Mouse (Mus musculus) kidney, embryonic 15.5 days (tissue): ENCODE results near the gene Akr1b3. TPM values are rescaled to one million over a fixed set of nuclear protein-coding genes. Genes with fewer than 3 reads are reported as not detected.

ENCODE experiments used
- ATAC-seq: fragments of 200-750 bp; cut with Nextera tagmentation; replicated peaks from 2 replicates; pipeline ENCODE4 v1.8.0; 2017; ENCODE audit warnings: moderate TSS enrichment; ENCODE audit not compliant: low FRiP score
- H3K27ac ChIP-seq: fragments of 300-500 bp; sonication (generic); 2 replicates; pipeline ENCODE4 v1.5.1; 2015; ENCODE audit warnings: mild to moderate bottlenecking, inconsistent platforms
- H3K27me3 ChIP-seq: fragments of 300-500 bp; sonication (generic); 2 replicates; pipeline ENCODE4 v1.6.1; 2015; ENCODE audit warnings: inconsistent platforms
- H3K36me3 ChIP-seq: fragments of 300-500 bp; sonication (generic); 2 replicates; pipeline ENCODE4 v1.6.1; 2015; ENCODE audit warnings: inconsistent platforms
- H3K4me1 ChIP-seq: fragments of 300-500 bp; sonication (generic); 2 replicates; pipeline ENCODE4 v1.6.1; 2015; ENCODE audit warnings: inconsistent platforms
- H3K4me2 ChIP-seq: fragments of 300-500 bp; sonication (generic); 2 replicates; pipeline ENCODE4 v1.6.1; 2015; ENCODE audit warnings: moderate library complexity, mild to moderate bottlenecking, inconsistent platforms
- H3K4me3 ChIP-seq: fragments of 300-500 bp; sonication (generic); replicated peaks from 2 replicates; pipeline ENCODE4 v1.5.1; 2015; ENCODE audit warnings: mild to moderate bottlenecking, inconsistent platforms
- H3K9ac ChIP-seq: fragments of 300-500 bp; sonication (generic); 2 replicates; pipeline ENCODE4 v1.6.1; 2015; ENCODE audit warnings: mild to moderate bottlenecking, inconsistent platforms
- H3K9me3 ChIP-seq: fragments of 300-500 bp; sonication (generic); replicated peaks from 2 replicates; pipeline ENCODE4 v1.6.1; 2016; ENCODE audit warnings: inconsistent platforms
- WGBS: fragments of 180-500 bp; shearing (Covaris S2); methylation state at CpG from one replicate; pipeline ENCODE4 v1.1.7; 2015; ENCODE audit warnings: mixed read lengths; 5-methylcytosine and 5-hydroxymethylcytosine counted together
- polyA plus RNA-seq: library from polyadenylated mRNA; unstranded; fragments of >200 nt; fragmentation: Nextera tagmentation; extraction: Ambion mirVana; gene quantifications from 2 replicates; pipeline ENCODE4 v1.2.1, GENCODE M21; 2015

Gene Akr1b3
- polyA plus RNA-seq, 1 experiment from 2014 or later, result 184 TPM

DNA sequence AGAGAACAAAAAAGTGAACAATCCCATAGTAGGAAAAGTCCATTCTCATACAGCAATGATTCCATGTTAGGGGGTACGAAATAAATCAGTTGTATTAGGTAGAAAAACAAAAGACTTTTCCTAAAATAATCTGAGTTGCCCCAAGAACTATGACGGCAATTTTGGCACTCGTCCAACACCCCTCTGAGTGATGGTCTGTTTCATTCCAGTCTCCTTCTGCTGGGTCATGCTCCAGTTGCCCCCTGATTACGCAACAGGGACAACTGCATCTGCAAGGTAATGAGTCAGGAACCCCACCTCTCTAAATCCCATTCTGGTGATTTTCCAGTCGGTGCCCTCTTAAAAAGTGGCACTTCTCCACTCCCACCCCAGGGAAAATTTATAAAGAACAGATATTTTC, 894 bp upstream of the Akr1b3 start:
- Histone ChIP-seq H3K27me3 (no peaks in the 10 kb centered on the region), H3K4me2 (peak overlapping the region; percentile 89), H3K36me3 (no peaks in the 10 kb centered on the region), H3K4me1 (peaks cover 20% of the 10 kb centered on the region), H3K9me3 (0 out of 2 replicates have a peak, but pooled peaks cover 3% of the 10 kb centered on the region), H3K9ac (no peak overlapping the region), H3K27ac (no peak overlapping the region), H3K4me3 (peak overlapping the region; percentile 77)
- ATAC-seq, result no peak
- 50% methylated on average over 5 of the region's 5 CpGs for WGBS

DNA sequence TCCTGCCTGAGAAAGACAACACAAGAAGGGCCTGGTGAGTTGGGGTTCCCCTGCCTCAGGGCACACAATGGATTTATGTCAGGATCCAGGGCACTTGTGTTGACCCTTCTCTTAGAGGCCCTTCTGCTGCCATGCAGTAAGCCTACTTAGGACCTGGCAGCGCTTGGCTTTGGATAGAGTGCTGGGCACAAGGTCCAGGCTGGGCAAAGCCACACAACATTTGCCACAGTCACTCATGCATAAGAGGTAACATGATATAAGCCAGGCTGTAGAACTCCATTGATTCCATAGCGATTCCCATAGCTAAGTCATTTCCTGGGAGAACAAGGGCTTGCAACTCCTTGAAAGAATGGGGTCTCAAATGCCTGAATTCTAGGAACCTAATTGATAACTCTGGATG, 3.4 kb downstream of the Akr1b3 start:
- H3K36me3 ChIP-seq, result peaks cover 34% of the 10 kb centered on the region
- H3K9me3 ChIP-seq, result no peaks in the 10 kb centered on the region
- H3K9ac ChIP-seq, result no peak overlapping the region
- WGBS, result 68% methylated on average over 2 of the region's 2 CpGs
- no peak for ATAC-seq
- H3K27me3 ChIP-seq, result no peaks in the 10 kb centered on the region
- H3K4me1 ChIP-seq, result peaks cover 20% of the 10 kb centered on the region
- H3K4me2 ChIP-seq, result no peak overlapping the region
- H3K27ac ChIP-seq, result 0 out of 2 replicates have a peak overlapping the region, but pooled peaks have one; percentile 27
- no peak overlapping the region for H3K4me3 ChIP-seq

DNA sequence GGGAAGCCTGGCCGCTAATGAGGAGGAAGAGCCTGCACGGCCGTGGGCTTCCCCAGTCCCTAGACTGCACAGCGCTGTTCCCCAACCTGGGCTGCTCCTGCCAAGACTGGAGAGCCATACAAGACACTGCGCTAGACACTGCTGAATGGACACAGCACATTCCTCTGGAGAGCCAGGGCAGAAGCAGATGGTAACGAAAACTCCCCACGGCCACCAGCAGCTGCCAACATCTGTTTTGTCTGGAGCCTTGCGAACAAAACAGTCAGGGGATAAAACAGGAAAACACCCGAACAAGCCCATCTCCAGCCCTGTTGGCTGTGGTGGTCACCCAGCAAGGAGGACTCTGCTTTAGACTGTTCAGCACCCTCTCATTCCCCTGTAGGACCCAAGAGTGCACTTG, 3.9 kb downstream of the Akr1b3 start:
- H3K4me1 ChIP-seq, result peaks cover 20% of the 10 kb centered on the region
- H3K27ac ChIP-seq, result 0 out of 2 replicates have a peak overlapping the region, but pooled peaks have one; percentile 27
- H3K27me3 ChIP-seq, result no peaks in the 10 kb centered on the region
- H3K9ac ChIP-seq, result no peak overlapping the region
- H3K4me2 ChIP-seq, result no peak overlapping the region
- peaks cover 40% of the 10 kb centered on the region for H3K36me3 ChIP-seq
- ATAC-seq, result no peak
- H3K9me3 ChIP-seq, result no peaks in the 10 kb centered on the region
- H3K4me3 ChIP-seq, result no peak overlapping the region
- 84% methylated on average over 9 of the region's 9 CpGs for whole genome bisulfite sequencing

DNA sequence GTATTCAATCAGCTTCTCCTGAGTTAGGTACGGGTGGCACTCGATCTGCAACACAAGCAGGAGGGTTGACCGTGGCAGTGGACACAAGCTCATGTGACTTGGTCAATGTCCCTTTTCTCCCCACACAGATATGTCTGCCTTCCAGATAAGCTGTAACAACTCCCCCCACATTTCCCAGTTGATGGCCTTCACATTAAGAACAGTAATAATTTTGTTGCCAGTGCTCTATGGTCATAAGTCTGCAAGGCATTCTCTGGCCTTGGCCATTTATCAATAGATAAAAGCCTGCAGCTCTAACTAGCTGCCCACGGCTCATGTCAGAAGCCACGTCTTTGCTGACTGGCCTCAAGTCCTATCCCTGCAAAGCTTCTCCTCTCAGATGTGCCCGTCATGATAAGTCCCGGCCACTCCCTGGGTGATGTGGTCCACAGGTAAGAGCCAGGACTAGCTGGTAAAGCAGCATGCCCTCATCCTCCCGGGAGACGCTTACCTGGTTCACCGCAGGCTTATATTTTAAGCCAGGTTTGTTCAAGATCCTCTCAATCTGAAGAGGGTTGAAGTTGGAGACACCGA, 7.2 kb downstream of the Akr1b3 start:
- no peak for ATAC-seq
- 93% methylated on average over 11 of the region's 11 CpGs for WGBS
- peaks cover 5% of the 10 kb centered on the region; the same call in 1 of the 2 replicates for H3K4me1 ChIP-seq
- H3K9me3 ChIP-seq, result no peaks in the 10 kb centered on the region
- H3K36me3 ChIP-seq, result peaks cover 68% of the 10 kb centered on the region
- no peak overlapping the region for H3K27ac ChIP-seq
- no peaks in the 10 kb centered on the region for H3K27me3 ChIP-seq
- no peak overlapping the region for H3K4me2 ChIP-seq
- no peak overlapping the region for H3K4me3 ChIP-seq
- H3K9ac ChIP-seq, result no peak overlapping the region

DNA sequence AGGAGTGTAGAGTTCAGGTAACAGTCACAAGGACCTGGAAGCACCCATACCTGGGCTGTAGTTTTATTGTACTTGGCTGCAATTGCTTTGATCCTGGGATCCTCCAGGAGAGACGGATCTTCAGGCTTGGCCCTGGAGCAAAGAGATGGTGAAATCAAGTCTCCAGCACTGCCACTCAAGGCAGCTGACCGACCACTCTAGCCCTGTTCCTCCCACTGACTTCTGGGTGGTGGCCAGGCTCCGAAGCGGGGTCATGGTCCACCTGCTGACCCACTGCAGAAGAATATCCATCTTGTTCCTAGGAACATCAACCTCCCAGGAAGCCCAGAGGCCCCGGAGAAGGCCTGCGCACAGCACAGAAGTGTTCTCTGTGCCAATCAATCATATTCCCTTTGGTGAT, 7.8 kb downstream of the Akr1b3 start:
- Histone ChIP-seq H3K4me3 (no peak overlapping the region), H3K9ac (no peak overlapping the region), H3K4me2 (no peak overlapping the region), H3K27ac (no peak overlapping the region), H3K9me3 (no peaks in the 10 kb centered on the region), H3K27me3 (no peaks in the 10 kb centered on the region), H3K36me3 (peaks cover 74% of the 10 kb centered on the region), H3K4me1 (peaks cover 5% of the 10 kb centered on the region; the same call in 1 of the 2 replicates)
- no peak for ATAC-seq
- 86% methylated on average over 6 of the region's 6 CpGs for WGBS

DNA sequence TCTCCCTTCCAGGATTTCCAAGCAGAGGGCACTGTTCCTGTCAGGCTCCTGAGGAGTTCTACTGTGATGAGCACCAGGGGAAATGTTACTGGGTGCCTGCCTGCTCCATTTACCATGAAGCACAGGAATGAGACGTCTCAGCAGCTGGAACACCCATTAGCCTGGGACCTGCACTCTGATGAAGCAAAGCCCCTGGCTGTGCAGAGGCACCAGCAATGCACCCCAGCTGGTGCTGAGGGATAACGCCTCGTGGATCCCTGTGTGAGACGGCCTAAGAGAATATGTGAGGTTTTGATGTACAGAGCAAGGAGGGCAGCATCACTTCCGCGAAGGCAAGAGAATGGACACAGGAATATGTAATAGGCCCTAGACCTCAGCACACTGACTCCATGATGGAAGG, 10.5 kb downstream of the Akr1b3 start:
- H3K4me2 ChIP-seq, result no peak overlapping the region
- peaks cover 70% of the 10 kb centered on the region for H3K36me3 ChIP-seq
- no peak overlapping the region for H3K27ac ChIP-seq
- H3K4me1 ChIP-seq, result no peaks in the 10 kb centered on the region
- H3K9ac ChIP-seq, result no peak overlapping the region
- no peak overlapping the region for H3K4me3 ChIP-seq
- H3K9me3 ChIP-seq, result no peaks in the 10 kb centered on the region
- no peaks in the 10 kb centered on the region for H3K27me3 ChIP-seq
- WGBS, result 88% methylated on average over 6 of the region's 6 CpGs
- ATAC-seq, result no peak

DNA sequence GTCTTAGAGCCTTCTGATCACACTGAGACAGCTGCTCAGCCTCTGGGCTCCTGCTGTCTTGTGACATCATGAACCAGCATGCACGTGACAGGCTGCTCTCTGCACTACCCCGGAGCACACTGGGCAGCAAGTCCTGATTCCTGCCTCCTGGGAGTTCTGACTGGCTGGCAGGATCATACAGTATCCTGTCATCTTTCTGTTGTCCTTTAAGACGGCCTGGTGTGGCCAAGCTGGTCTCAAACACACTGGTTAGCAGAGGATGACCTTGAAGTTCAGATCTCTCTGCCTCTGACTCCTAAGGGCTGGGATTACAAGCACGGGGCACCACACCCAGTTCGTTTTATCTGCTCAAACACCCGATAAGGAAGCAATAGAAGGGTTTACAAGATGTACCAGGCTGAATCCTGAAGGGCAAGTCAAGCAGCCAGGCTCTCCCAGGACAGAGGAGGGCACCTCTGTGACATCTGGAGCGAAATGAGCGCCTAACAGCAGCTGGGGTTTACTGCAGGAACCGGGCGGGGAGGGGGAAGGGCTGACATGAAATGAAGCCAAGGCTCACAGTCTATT, 12.5 kb downstream of the Akr1b3 start:
- no peaks in the 10 kb centered on the region for H3K9me3 ChIP-seq
- 73% methylated on average over 10 of the region's 10 CpGs for WGBS
- peaks cover 50% of the 10 kb centered on the region for H3K36me3 ChIP-seq
- no peak for ATAC-seq
- no peak overlapping the region for H3K27ac ChIP-seq
- no peaks in the 10 kb centered on the region for H3K4me1 ChIP-seq
- H3K27me3 ChIP-seq, result no peaks in the 10 kb centered on the region
- H3K4me3 ChIP-seq, result no peak overlapping the region
- H3K4me2 ChIP-seq, result no peak overlapping the region
- H3K9ac ChIP-seq, result no peak overlapping the region

DNA sequence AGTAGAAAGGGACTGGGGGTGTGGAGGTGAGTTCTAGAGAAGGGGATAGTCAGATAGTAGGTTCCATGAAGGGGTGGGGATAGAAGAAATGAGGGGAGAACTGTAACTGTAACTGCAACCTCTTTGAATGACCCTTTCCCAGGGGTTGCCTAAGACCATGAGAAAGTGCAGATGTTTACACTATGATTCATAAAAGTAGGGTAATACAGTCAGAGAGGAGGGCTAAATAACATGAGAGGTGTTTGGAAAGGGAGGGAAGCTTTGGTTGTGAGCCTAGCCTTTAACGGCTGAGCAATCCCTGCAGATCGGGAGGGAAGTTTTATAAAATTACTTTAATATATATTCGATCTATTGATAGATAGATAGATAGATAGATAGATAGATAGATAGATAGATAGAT, 20.2 kb downstream of the Akr1b3 start:
- no peak for ATAC-seq
- H3K36me3 ChIP-seq, result no peaks in the 10 kb centered on the region
- no peaks in the 10 kb centered on the region for H3K27me3 ChIP-seq
- no peaks in the 10 kb centered on the region for H3K4me1 ChIP-seq
- no peak overlapping the region for H3K4me2 ChIP-seq
- H3K4me3 ChIP-seq, result no peak overlapping the region
- H3K27ac ChIP-seq, result no peak overlapping the region
- H3K9me3 ChIP-seq, result no peaks in the 10 kb centered on the region
- H3K9ac ChIP-seq, result no peak overlapping the region
- 93% methylated on average over 3 of the region's 3 CpGs for WGBS

DNA sequence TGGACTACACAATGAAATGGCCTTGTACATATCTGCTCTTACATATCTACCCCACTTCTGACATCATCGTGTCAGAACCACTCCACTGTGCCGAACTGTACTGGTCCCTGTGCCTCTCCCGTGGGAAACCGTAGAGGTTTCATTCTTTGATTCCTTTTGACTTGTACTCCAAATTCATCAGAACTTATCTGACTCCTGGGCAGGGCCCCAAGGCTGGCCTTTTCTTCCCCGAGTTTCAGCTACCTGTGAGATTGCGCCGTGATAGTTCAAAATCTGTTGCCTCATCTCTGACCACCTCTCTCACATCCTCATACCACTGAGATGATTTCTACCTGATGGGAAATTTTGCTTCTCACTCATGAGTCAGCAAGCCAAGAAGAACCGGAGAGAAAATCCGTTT, 21.8 kb downstream of the Akr1b3 start:
- Histone ChIP-seq H3K36me3 (no peaks in the 10 kb centered on the region), H3K27ac (no peak overlapping the region), H3K4me2 (no peak overlapping the region), H3K9me3 (no peaks in the 10 kb centered on the region), H3K27me3 (no peaks in the 10 kb centered on the region), H3K9ac (no peak overlapping the region), H3K4me3 (no peak overlapping the region), H3K4me1 (no peaks in the 10 kb centered on the region)
- WGBS, result 87% methylated on average over 9 of the region's 9 CpGs
- no peak for ATAC-seq

DNA sequence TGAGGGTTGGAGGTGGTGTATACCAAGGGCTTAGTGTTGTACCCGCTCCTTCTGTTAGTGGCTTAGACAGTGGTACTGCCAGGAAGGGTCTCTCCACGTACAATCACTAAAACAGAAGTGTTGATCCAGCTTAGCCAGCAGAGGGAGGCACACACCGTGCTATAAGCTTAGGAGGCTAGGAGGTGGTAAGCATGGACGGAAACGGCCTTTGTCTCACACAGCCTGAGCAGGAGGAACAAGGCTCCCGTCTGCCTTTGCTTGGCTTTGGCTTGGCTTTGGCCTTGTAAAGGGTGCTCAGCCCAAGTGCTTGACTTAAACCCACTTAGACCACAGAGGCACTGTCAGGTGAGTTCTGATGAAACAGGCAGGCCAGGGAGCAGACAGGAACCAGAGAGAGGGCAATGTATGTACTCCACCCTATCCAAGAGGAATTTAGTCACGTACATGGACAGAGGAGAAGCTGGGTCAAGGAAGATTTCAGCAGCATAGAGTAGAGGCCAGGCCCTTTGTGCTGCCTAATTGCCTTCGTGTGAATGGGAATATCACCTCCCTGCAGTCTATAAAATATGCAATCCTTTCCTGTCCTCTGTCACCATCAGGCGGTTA, 24.3 kb downstream of the Akr1b3 start:
- WGBS, result 30% methylated on average over 9 of the region's 9 CpGs
- Histone ChIP-seq H3K4me1 (no peaks in the 10 kb centered on the region), H3K4me2 (no peak overlapping the region), H3K27me3 (no peaks in the 10 kb centered on the region), H3K27ac (no peak overlapping the region), H3K9me3 (no peaks in the 10 kb centered on the region), H3K9ac (no peak overlapping the region), H3K36me3 (no peaks in the 10 kb centered on the region), H3K4me3 (no peak overlapping the region)
- peak; percentile 89 for ATAC-seq

DNA sequence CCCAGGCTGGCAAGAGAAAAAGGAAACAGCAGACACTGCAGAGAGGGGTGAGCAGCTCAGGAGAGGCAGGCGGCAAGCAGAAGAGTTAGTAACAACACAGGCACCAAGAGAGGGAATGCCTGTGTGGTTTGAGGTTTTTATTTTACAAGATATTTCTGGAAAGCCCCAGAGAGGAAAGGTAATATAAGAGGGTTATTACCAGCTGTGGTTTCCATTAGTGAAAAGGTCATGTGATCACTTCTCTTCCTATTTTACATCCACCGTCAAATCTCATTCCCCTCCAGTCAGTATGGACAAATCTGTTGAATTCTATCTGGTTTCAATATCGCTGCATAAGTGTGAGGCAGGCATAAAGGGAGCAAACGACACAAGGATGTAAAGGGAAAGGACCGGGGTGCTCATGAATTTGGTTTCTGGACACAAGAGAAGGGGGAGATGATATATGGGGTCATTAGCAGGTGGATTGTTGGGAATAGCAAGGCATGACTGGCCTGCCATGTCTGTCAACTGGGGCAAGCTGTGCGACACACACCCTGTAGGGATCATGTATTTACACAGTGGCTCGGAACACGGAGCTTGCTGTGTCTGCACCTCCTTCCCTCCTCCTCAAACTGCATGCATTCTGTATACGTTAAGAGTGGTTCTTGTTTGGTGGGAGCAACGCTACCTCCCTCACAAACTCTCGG, 24.9 kb downstream of the Akr1b3 start:
- Histone ChIP-seq H3K4me1 (no peaks in the 10 kb centered on the region), H3K36me3 (no peaks in the 10 kb centered on the region), H3K4me3 (no peak overlapping the region), H3K9me3 (no peaks in the 10 kb centered on the region), H3K4me2 (no peak overlapping the region), H3K9ac (no peak overlapping the region), H3K27me3 (no peaks in the 10 kb centered on the region), H3K27ac (no peak overlapping the region)
- 73% methylated on average over 11 of the region's 11 CpGs for WGBS
- peak; percentile 25; the same call in 1 of the 2 replicates for ATAC-seq

DNA sequence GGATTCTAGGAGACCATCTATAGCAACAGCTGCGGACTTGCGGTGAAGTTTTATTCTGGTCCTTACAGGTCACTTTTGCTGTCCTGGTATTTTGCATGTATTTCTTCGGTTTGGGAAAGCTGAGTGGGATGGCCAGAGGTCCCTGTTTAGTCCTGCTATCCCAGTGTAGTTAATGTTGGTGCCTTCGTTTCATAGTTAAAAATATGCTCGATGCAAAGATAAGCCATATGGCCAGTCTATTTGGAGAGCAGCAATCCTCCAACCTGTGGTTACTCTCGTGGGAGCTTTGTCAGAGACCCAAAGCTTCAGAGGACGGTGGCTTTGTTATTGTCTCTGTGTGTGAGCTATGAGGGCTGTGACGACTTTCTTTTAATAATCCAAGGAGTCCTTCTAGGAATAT, 26.6 kb downstream of the Akr1b3 start:
- Histone ChIP-seq H3K9me3 (no peaks in the 10 kb centered on the region), H3K27me3 (no peaks in the 10 kb centered on the region), H3K4me3 (no peak overlapping the region), H3K27ac (no peak overlapping the region), H3K9ac (no peak overlapping the region), H3K4me1 (no peaks in the 10 kb centered on the region), H3K36me3 (no peaks in the 10 kb centered on the region), H3K4me2 (no peak overlapping the region)
- 89% methylated on average over 8 of the region's 8 CpGs for WGBS
- ATAC-seq, result no peak
